In genomic region chr12:79776828-79777227, GRCm38 (mm10) we compare ENCODE assay signal across 25 mouse cellular contexts.
DNase-seq lines count a peak whose midpoint lies in the region; ATAC-seq lines count a peak whose summit lies in the region.
"Had no signal": no experiment of that assay in that cellular context is flagged by ENCODE, and none has a peak within 500 bp of the region (broad histone marks: within the 10 kb centered on the region; RNA-seq: fewer than 3 reads in every experiment).

No protein-coding gene starts in this region.

- peaks cover 18% of the 10 kb centered on the region; the same call in 1 of the 2 replicates for H3K4me1 ChIP-seq in intestine, embryonic 14.5 days (replicated peaks; ENCODE audit: control insufficient read depth, insufficient read depth, low read length)
- peaks cover 15% of the 10 kb centered on the region for H3K4me1 ChIP-seq in intestine, embryonic 16.5 days (ENCODE audit: control insufficient read depth, insufficient read depth, low read length)
- H3K4me1 ChIP-seq in embryonic facial prominence, embryonic 12.5 days, result peaks cover 8% of the 10 kb centered on the region; the same call in 1 of the 2 replicates
- no peaks in the 10 kb centered on the region for H3K4me1 ChIP-seq in embryonic facial prominence, embryonic 15.5 days
- H3K4me1 ChIP-seq in limb, embryonic 15.5 days, result peaks cover 32% of the 10 kb centered on the region
- H3K4me1 ChIP-seq: forebrain, embryonic 13.5 days; hindbrain, embryonic 13.5 days had no signal

- peak overlapping the region; percentile 18; the same call in 1 of the 2 replicates for H3K27ac ChIP-seq in intestine, embryonic 14.5 days (ENCODE audit: low read depth)
- H3K27ac ChIP-seq in intestine, embryonic 16.5 days (ENCODE audit: low read length), result no peak overlapping the region
- peak overlapping the region; percentile 19; the same call in 1 of the 2 replicates for H3K27ac ChIP-seq in embryonic facial prominence, embryonic 12.5 days
- H3K27ac ChIP-seq in embryonic facial prominence, embryonic 15.5 days (replicated peaks), result 0 out of 2 replicates have a peak overlapping the region, but pooled peaks have one; percentile 34
- peak overlapping the region; percentile 40; the same call in 1 of the 2 replicates for H3K27ac ChIP-seq in limb, embryonic 15.5 days
- H3K27ac ChIP-seq: forebrain, embryonic 13.5 days; hindbrain, embryonic 13.5 days; hindbrain, postnatal 0 days had no signal

- H3K9me3 ChIP-seq in intestine, embryonic 14.5 days (ENCODE audit: control insufficient read depth, low read length), result 0 out of 2 replicates have a peak, but pooled peaks cover 2% of the 10 kb centered on the region
- peaks cover 2% of the 10 kb centered on the region; the same call in 1 of the 2 replicates for H3K9me3 ChIP-seq in intestine, embryonic 16.5 days (ENCODE audit: control insufficient read depth, low read length)
- H3K9me3 ChIP-seq in embryonic facial prominence, embryonic 12.5 days, result no peaks in the 10 kb centered on the region
- H3K9me3 ChIP-seq in embryonic facial prominence, embryonic 15.5 days (replicated peaks), result no peaks in the 10 kb centered on the region
- H3K9me3 ChIP-seq in limb, embryonic 15.5 days, result no peaks in the 10 kb centered on the region
- H3K9me3 ChIP-seq: forebrain, embryonic 13.5 days had no signal

- H3K4me2 ChIP-seq in intestine, embryonic 14.5 days (ENCODE audit: low read length), result no peak overlapping the region
- no peak overlapping the region for H3K4me2 ChIP-seq in intestine, embryonic 16.5 days (ENCODE audit: low read depth, low read length)
- no peak overlapping the region for H3K4me2 ChIP-seq in embryonic facial prominence, embryonic 12.5 days (replicated peaks)
- H3K4me2 ChIP-seq in embryonic facial prominence, embryonic 15.5 days (replicated peaks), result no peak overlapping the region
- H3K4me2 ChIP-seq in limb, embryonic 15.5 days, result no peak overlapping the region
- H3K4me2 ChIP-seq: forebrain, embryonic 13.5 days; heart, embryonic 11.5 days; hindbrain, embryonic 13.5 days had no signal

- H3K9ac ChIP-seq in intestine, embryonic 14.5 days (ENCODE audit: low read length), result no peak overlapping the region
- no peak overlapping the region for H3K9ac ChIP-seq in intestine, embryonic 16.5 days (ENCODE audit: low read depth, low read length)
- H3K9ac ChIP-seq in embryonic facial prominence, embryonic 12.5 days, result no peak overlapping the region
- no peak overlapping the region for H3K9ac ChIP-seq in embryonic facial prominence, embryonic 15.5 days
- no peak overlapping the region for H3K9ac ChIP-seq in limb, embryonic 15.5 days
- H3K9ac ChIP-seq: forebrain, embryonic 13.5 days; hindbrain, embryonic 13.5 days had no signal

- H3K36me3 ChIP-seq in intestine, embryonic 14.5 days (ENCODE audit: control insufficient read depth, insufficient read depth, low read length), result no peaks in the 10 kb centered on the region
- no peaks in the 10 kb centered on the region for H3K36me3 ChIP-seq in intestine, embryonic 16.5 days (ENCODE audit: control insufficient read depth, insufficient read depth, low read length)
- H3K36me3 ChIP-seq in embryonic facial prominence, embryonic 12.5 days, result no peaks in the 10 kb centered on the region
- H3K36me3 ChIP-seq in embryonic facial prominence, embryonic 15.5 days, result no peaks in the 10 kb centered on the region
- H3K36me3 ChIP-seq in limb, embryonic 15.5 days, result no peaks in the 10 kb centered on the region
- H3K36me3 ChIP-seq: hindbrain, embryonic 13.5 days had no signal

- DNase-seq in intestine, embryonic 14.5 days (ENCODE audit: low spot score), result no peak
- no peak for DNase-seq in urinary bladder, postnatal 4 days (ENCODE audit: low spot score in 2 of 2)
- no peak for DNase-seq in lung, postnatal 36 days
- DNase-seq: adrenal gland, postnatal 10 days; adrenal gland, postnatal 36 days; B cell, adult 2 months; cerebellum, adult 18-20 months; cerebellum, adult 9-10 months; cerebellum, postnatal 14 days; gastrocnemius, postnatal 14 days; heart, adult 11 months; kidney, adult 11 months had no signal

- no peak for ATAC-seq in intestine, embryonic 14.5 days (replicated peaks; ENCODE audit: low FRiP score, low TSS enrichment, low read depth)
- ATAC-seq in intestine, embryonic 16.5 days, result no peak
- no peak for ATAC-seq in embryonic facial prominence, embryonic 12.5 days (ENCODE audit: insufficient number of reproducible peaks, insufficient read depth, low FRiP score, low TSS enrichment)
- ATAC-seq in embryonic facial prominence, embryonic 15.5 days (ENCODE audit: insufficient number of reproducible peaks, low FRiP score, low TSS enrichment, low read depth), result 0 out of 2 replicates have a peak, but pooled peaks have one; percentile 51
- ATAC-seq in limb, embryonic 15.5 days (ENCODE audit: insufficient number of reproducible peaks, low FRiP score, low TSS enrichment, low read depth), result no peak
- ATAC-seq: forebrain, embryonic 13.5 days; forebrain, embryonic 16.5 days; hindbrain, postnatal 0 days; inflammation-experienced regulatory T-cells, adult 6 months; Patski had no signal

- H3K4me3 ChIP-seq in intestine, embryonic 14.5 days (ENCODE audit: low read depth, low read length), result no peak overlapping the region
- no peak overlapping the region for H3K4me3 ChIP-seq in intestine, embryonic 16.5 days (ENCODE audit: low read length)
- no peak overlapping the region for H3K4me3 ChIP-seq in embryonic facial prominence, embryonic 12.5 days
- no peak overlapping the region for H3K4me3 ChIP-seq in embryonic facial prominence, embryonic 15.5 days (replicated peaks)
- no peak overlapping the region for H3K4me3 ChIP-seq in limb, embryonic 15.5 days
- H3K4me3 ChIP-seq: erythroblast, embryonic 14.5 days; forebrain, embryonic 13.5 days; hindbrain, embryonic 13.5 days had no signal

- WGBS in intestine, embryonic 14.5 days, result 85% methylated on average over 5 of the region's 5 CpGs
- 85% methylated on average over 5 of the region's 5 CpGs for WGBS in intestine, embryonic 16.5 days
- WGBS in embryonic facial prominence, embryonic 12.5 days, result 63% methylated on average over 5 of the region's 5 CpGs
- WGBS in embryonic facial prominence, embryonic 15.5 days, result 51% methylated on average over 5 of the region's 5 CpGs
- WGBS in limb, embryonic 15.5 days, result 58% methylated on average over 5 of the region's 5 CpGs

- no peaks in the 10 kb centered on the region for H3K27me3 ChIP-seq in intestine, embryonic 14.5 days (replicated peaks; ENCODE audit: control insufficient read depth, insufficient read depth, low read length)
- H3K27me3 ChIP-seq in intestine, embryonic 16.5 days (replicated peaks; ENCODE audit: control insufficient read depth, insufficient read depth, low read length), result no peaks in the 10 kb centered on the region
- no peaks in the 10 kb centered on the region for H3K27me3 ChIP-seq in embryonic facial prominence, embryonic 12.5 days
- H3K27me3 ChIP-seq in embryonic facial prominence, embryonic 15.5 days, result no peaks in the 10 kb centered on the region
- H3K27me3 ChIP-seq in limb, embryonic 15.5 days, result no peaks in the 10 kb centered on the region
- H3K27me3 ChIP-seq: CH12.LX; forebrain, embryonic 13.5 days; hindbrain, embryonic 13.5 days; Patski had no signal
